Mouse (Mus musculus) small intestine, adult 10 weeks (tissue): ENCODE measurements around the gene Ap5b1. TPM values are rescaled to one million over a fixed set of nuclear protein-coding genes. Genes with fewer than 3 reads are reported as not detected.

Source experiments
- polyA plus RNA-seq: library from polyadenylated mRNA; stranded (reverse); fragments of 350-450 nt; fragmentation: Illumina TruSeq; extraction: RNeasy Lipid Tissue Mini Kit (QIAGEN cat#74804); gene quantifications from one replicate; pipeline ENCODE4 v1.2.3, GENCODE M21; 2014; ENCODE audit warnings: low replicate concordance

The Ap5b1 gene
- polyA plus RNA-seq, result not detected

DNA sequence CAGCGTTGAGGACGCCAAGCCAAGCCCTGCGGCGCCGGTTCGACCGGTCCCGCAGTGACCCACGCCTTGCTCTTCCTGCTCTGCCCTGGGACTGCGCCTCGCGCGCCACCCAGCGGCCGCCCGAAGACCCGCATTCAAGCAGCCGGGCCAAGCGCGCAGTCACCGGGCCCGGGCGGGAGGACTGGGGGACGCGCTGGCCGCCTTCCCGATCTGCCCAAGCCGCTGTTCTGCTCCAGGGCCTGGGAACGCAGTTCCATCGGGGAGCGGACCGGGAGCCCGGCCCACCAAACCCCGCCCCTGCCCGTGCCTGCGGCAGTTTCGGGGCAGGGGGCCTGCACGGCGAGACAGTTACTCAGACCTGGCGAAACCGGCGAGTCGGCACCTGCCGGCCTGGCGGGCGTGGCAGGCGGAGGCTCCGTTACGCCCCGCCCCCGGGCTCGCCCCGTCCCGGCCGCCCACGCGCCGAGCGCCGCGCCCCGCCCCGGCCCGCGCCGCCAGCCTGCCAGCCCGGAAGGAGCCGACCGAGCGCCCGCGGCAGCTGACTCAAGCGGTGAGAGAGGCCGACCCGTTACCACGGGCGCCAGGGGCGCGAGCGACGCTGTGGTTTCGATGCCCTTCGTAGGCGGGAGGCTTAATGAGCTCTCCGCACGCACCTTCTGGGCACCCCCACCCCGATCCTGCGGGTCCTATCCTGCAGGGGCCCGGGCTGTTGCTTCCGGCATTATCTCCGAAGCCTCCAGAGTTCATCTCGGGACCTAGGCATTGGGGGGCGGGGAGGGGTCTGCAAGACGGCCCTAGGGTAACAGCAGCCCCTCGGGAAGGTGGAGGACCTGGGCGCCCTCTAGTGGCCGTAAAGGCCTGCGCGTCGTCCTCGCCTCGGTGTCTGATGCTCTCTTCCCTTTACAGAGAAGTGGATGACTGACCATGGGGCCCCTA lies at the start of gene Ap5b1:
Gene Ap5b1 (plus strand): TSS at position 492 of the 936 bp plus-strand sequence.

DNA sequence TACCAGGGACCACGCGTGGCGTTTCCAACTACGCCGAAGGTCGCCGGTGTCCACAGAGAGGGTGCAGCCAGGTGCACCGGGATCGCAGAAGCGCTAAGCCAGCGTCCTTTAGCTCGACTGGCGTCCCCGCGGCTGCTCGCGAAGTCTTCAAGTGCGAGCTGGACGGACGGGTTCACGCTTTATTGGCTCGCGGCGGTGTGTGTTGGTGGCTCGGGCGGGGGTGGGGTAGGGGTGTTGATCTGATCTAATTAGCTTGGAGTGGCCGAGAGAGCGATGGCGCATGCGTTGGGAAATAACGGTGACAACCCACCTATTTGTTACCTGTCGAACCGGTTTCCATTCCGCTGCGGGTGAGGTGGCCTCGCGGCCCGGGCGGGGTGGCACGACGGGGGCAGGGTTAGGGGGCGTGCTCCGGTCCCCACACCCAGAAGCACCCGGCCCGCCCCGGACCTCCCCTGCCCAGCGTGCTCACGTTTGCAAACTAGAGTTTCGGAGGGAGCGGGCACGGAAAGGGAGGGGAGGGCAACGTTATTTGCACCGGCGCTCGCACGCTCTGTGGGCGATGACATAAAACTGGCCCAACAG lies 7.3 kb upstream of the Ap5b1 start, which contains the start of gene Ovol1:
Gene Ovol1 (minus strand): TSS at position 190 of the 585 bp plus-strand sequence.

DNA sequence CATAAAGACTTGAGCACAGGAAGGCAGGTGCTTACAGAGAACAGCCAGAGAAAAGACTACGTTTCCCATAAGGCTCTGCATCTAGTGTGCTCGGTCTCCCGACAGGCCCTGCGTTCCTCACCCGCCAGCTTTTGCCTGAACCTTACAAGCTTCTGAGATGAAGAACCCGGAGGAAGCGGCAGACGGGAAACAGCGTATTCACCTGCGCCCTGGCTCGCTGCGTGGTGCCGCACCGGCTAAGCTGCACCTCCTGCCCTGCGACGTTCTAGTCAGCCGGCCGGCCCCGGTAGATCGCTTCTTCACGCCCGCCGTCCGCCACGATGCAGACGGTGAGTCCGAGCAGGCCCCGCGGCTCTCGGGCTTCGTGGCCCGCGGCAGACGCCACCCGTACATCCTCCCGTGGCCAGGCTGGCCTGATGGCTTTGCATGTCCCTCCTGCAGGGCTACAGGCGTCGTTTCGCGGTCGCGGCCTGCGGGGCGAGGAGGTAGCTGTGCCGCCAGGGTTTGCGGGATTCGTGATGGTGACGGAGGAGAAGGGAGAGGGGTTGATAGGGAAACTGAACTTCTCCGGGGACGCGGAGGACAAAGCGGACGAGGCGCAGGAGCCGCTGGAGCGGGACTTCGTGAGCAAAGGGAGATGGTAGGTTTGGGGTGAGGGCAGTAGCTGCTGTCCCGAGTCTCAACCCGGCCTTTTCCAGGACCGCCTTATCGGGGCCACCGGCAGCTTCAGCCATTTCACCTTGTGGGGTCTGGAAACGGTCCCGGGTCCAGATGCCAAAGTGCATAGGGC lies 34.1 kb downstream of the Ap5b1 start, which contains the start of gene Rnaseh2c:
Gene Rnaseh2c (plus strand): TSS at position 122 of the 790 bp plus-strand sequence.

DNA sequence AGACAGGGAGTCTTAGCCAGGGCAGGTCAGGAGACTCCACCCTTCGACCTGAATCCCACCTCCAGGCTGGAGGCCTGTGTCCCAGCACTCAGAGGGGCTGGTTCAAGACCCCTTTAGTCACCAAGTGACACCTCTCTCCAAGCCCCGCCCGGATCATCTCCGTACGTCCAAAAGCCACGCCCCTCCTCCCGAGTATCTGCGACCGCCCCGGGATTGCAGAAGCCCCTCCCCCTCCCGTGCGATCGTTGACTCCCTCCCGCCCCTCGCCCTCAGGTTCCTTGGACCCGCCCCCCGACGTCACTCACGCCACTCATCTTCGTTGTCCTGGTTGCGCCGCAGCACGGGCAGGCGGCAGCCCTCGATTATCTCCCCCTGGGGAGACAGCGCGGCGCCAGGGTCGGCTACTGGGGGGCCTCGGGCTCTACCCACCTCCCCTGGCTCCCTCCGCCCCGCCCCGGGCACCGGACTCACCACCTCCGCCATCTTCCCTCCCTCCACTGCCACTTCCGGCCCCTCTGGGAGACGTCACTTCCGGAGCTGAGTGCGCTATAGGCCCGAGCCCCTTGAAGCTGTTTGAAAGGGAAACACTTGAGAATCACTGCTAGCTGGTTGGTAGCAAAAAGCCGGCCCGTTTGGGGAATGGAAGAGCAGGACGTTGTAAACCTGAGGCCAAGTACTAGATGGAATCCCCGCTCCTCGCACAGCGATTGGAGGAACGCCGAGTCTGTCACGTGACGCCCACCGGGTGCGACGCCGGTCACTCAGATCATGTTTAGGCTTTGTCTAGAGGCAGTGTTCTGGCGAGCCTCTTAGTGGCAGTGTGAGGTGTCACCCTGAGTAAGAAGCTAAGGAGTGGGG lies 42.0 kb downstream of the Ap5b1 start, which contains the start of gene Kat5:
Gene Kat5 (minus strand): TSS at position 691 of the 858 bp plus-strand sequence.

Other genes starting within 250 kb of the Ap5b1 start
- gene Catsper1, start 232.3 kb upstream of the Ap5b1 start, polyA plus RNA-seq, result not detected
- gene Cst6, start 218.5 kb upstream of the Ap5b1 start, polyA plus RNA-seq, result 1.3 TPM
- 18.5 TPM for gene Eif1ad, start 201.3 kb upstream of the Ap5b1 start, polyA plus RNA-seq
- gene Banf1, start 200.9 kb upstream of the Ap5b1 start, polyA plus RNA-seq, result 4.5 TPM
- 1.6 TPM for gene Sart1, start 179.3 kb upstream of the Ap5b1 start, polyA plus RNA-seq
- not detected for gene Tsga10ip, start 165.5 kb upstream of the Ap5b1 start, polyA plus RNA-seq
- gene Drap1, start 143.0 kb upstream of the Ap5b1 start, polyA plus RNA-seq, result 1.9 TPM
- not detected for gene AI837181, start 142.9 kb upstream of the Ap5b1 start, polyA plus RNA-seq
- not detected for gene Fosl1, start 120.5 kb upstream of the Ap5b1 start, polyA plus RNA-seq
- gene Ccdc85b, start 110.1 kb upstream of the Ap5b1 start, polyA plus RNA-seq, result 0.15 TPM
- gene Fibp, start 107.4 kb upstream of the Ap5b1 start, polyA plus RNA-seq, result 2.7 TPM
- not detected for gene Ctsw, start 99.5 kb upstream of the Ap5b1 start, polyA plus RNA-seq
- 0.74 TPM for gene Efemp2, start 94.1 kb upstream of the Ap5b1 start, polyA plus RNA-seq
- not detected for gene Mus81, start 79.6 kb upstream of the Ap5b1 start, polyA plus RNA-seq
- 164 TPM for gene Cfl1, start 77.6 kb upstream of the Ap5b1 start, polyA plus RNA-seq
- gene 1700020D05Rik, start 64.2 kb upstream of the Ap5b1 start, polyA plus RNA-seq, result not detected
- not detected for gene Snx32, start 57.5 kb upstream of the Ap5b1 start, polyA plus RNA-seq
- gene Ovol1, start 7.4 kb upstream of the Ap5b1 start, polyA plus RNA-seq, result 9.6 TPM
- gene Rnaseh2c, start 33.8 kb downstream of the Ap5b1 start, polyA plus RNA-seq, result 0.71 TPM
- 19.1 TPM for gene Kat5, start 42.2 kb downstream of the Ap5b1 start, polyA plus RNA-seq
- gene Rela, start 69.5 kb downstream of the Ap5b1 start, polyA plus RNA-seq, result 0.26 TPM
- 1.6 TPM for gene Sipa1, start 95.7 kb downstream of the Ap5b1 start, polyA plus RNA-seq
- 0.41 TPM for gene Map3k11, start 120.7 kb downstream of the Ap5b1 start, polyA plus RNA-seq
- gene Pcnx3, start 120.9 kb downstream of the Ap5b1 start, polyA plus RNA-seq, result 0.22 TPM
- gene Kcnk7, start 136.3 kb downstream of the Ap5b1 start, polyA plus RNA-seq, result not detected
- gene Ehbp1l1, start 158.3 kb downstream of the Ap5b1 start, polyA plus RNA-seq, result 6.5 TPM
- not detected for gene Fam89b, start 161.6 kb downstream of the Ap5b1 start, polyA plus RNA-seq
- 0.74 TPM for gene Ltbp3, start 172.9 kb downstream of the Ap5b1 start, polyA plus RNA-seq
- gene Scyl1, start 203.4 kb downstream of the Ap5b1 start, polyA plus RNA-seq, result 0.41 TPM